Mouse (Mus musculus): Measurements from ENCODE around the gene Mgp. TPM values are rescaled to one million over a fixed set of nuclear protein-coding genes. Genes with fewer than 3 reads are reported as not detected.

Mgp gene
- polyA plus RNA-seq, 1 experiment from 2014 or later, result 9.2 TPM

- ATAC-seq (ENCODE audit: low FRiP score), result no peak
- DNase-seq (ENCODE audit: low spot score), result no peak
- no peaks in the 10 kb centered on the region for H3K27me3 ChIP-seq (ENCODE audit: control insufficient read depth, insufficient read depth, low read length)
- H3K9me3 ChIP-seq (ENCODE audit: control insufficient read depth, low read length), result no peaks in the 10 kb centered on the region
- WGBS, result 89% methylated on average over 8 of the region's 8 CpGs
- no peak overlapping the region for H3K4me2 ChIP-seq (replicated peaks)
- H3K4me1 ChIP-seq (replicated peaks; ENCODE audit: control insufficient read depth, insufficient read depth, low read length), result no peaks in the 10 kb centered on the region
- H3K36me3 ChIP-seq (replicated peaks; ENCODE audit: control insufficient read depth, insufficient read depth), result no peaks in the 10 kb centered on the region
- H3K9ac ChIP-seq, result no peak overlapping the region
- H3K4me3 ChIP-seq (replicated peaks; ENCODE audit: low read length), result no peak overlapping the region
- H3K27ac ChIP-seq, result no peak overlapping the region
Measured at GRCm38 (mm10) chr6:136848399-136848798, 27.2 kb downstream of the Mgp start.

- H3K27ac ChIP-seq, result no peak overlapping the region
- H3K9me3 ChIP-seq (ENCODE audit: control insufficient read depth, low read length), result no peaks in the 10 kb centered on the region
- no peak overlapping the region for H3K9ac ChIP-seq
- no peaks in the 10 kb centered on the region for H3K4me1 ChIP-seq (replicated peaks; ENCODE audit: control insufficient read depth, insufficient read depth, low read length)
- H3K36me3 ChIP-seq (replicated peaks; ENCODE audit: control insufficient read depth, insufficient read depth), result no peaks in the 10 kb centered on the region
- no peaks in the 10 kb centered on the region for H3K27me3 ChIP-seq (ENCODE audit: control insufficient read depth, insufficient read depth, low read length)
- no peak overlapping the region for H3K4me3 ChIP-seq (replicated peaks; ENCODE audit: low read length)
- no peak for DNase-seq (ENCODE audit: low spot score)
- ATAC-seq (ENCODE audit: low FRiP score), result no peak
- no peak overlapping the region for H3K4me2 ChIP-seq (replicated peaks)
- 28% methylated on average over 2 of the region's 2 CpGs for WGBS
Measured at GRCm38 (mm10) chr6:136847790-136848189, 27.8 kb downstream of the Mgp start.

- no peaks in the 10 kb centered on the region for H3K9me3 ChIP-seq (ENCODE audit: control insufficient read depth, low read length)
- H3K36me3 ChIP-seq (replicated peaks; ENCODE audit: control insufficient read depth, insufficient read depth), result no peaks in the 10 kb centered on the region
- H3K27me3 ChIP-seq (ENCODE audit: control insufficient read depth, insufficient read depth, low read length), result no peaks in the 10 kb centered on the region
- DNase-seq (ENCODE audit: low spot score) (no peak), ATAC-seq (ENCODE audit: low FRiP score) (no peak)
- WGBS, result 97% methylated on average over 3 of the region's 3 CpGs
- no peak overlapping the region for H3K4me3 ChIP-seq (replicated peaks; ENCODE audit: low read length)
- no peaks in the 10 kb centered on the region for H3K4me1 ChIP-seq (replicated peaks; ENCODE audit: control insufficient read depth, insufficient read depth, low read length)
- H3K4me2 ChIP-seq (replicated peaks), result no peak overlapping the region
- H3K27ac ChIP-seq, result no peak overlapping the region
- no peak overlapping the region for H3K9ac ChIP-seq
Measured at GRCm38 (mm10) chr6:136847267-136847666, 28.4 kb downstream of the Mgp start.

- DNase-seq (ENCODE audit: low spot score) (no peak), ATAC-seq (ENCODE audit: low FRiP score) (no peak)
- Histone ChIP-seq H3K4me3 (replicated peaks; ENCODE audit: low read length) (no peak overlapping the region), H3K9ac (no peak overlapping the region), H3K4me1 (replicated peaks; ENCODE audit: control insufficient read depth, insufficient read depth, low read length) (no peaks in the 10 kb centered on the region), H3K27ac (no peak overlapping the region), H3K4me2 (replicated peaks) (no peak overlapping the region), H3K27me3 (ENCODE audit: control insufficient read depth, insufficient read depth, low read length) (no peaks in the 10 kb centered on the region), H3K9me3 (ENCODE audit: control insufficient read depth, low read length) (no peaks in the 10 kb centered on the region), H3K36me3 (replicated peaks; ENCODE audit: control insufficient read depth, insufficient read depth) (no peaks in the 10 kb centered on the region)
- WGBS, result 75% methylated on average over 5 of the region's 5 CpGs
Measured at GRCm38 (mm10) chr6:136845706-136846480, 29.7 kb downstream of the Mgp start.

- no peaks in the 10 kb centered on the region for H3K4me1 ChIP-seq (replicated peaks; ENCODE audit: control insufficient read depth, insufficient read depth, low read length)
- H3K4me2 ChIP-seq (replicated peaks), result no peak overlapping the region
- H3K9me3 ChIP-seq (ENCODE audit: control insufficient read depth, low read length), result no peaks in the 10 kb centered on the region
- H3K36me3 ChIP-seq (replicated peaks; ENCODE audit: control insufficient read depth, insufficient read depth), result no peaks in the 10 kb centered on the region
- WGBS, result 54% methylated on average over 2 of the region's 2 CpGs
- no peak for ATAC-seq (ENCODE audit: low FRiP score)
- DNase-seq (ENCODE audit: low spot score), result no peak
- H3K9ac ChIP-seq, result no peak overlapping the region
- no peaks in the 10 kb centered on the region for H3K27me3 ChIP-seq (ENCODE audit: control insufficient read depth, insufficient read depth, low read length)
- H3K4me3 ChIP-seq (replicated peaks; ENCODE audit: low read length), result no peak overlapping the region
- H3K27ac ChIP-seq, result no peak overlapping the region
Measured at GRCm38 (mm10) chr6:136844903-136845302, 30.7 kb downstream of the Mgp start.

- 88% methylated on average over 3 of the region's 3 CpGs for WGBS
- H3K27ac ChIP-seq, result no peak overlapping the region
Measured at GRCm38 (mm10) chr6:136837323-136837722, 38.3 kb downstream of the Mgp start.

GRCm38 (mm10) chr6:136835352-136835751 is 40.3 kb downstream of the Mgp start, which contains the start of gene Smco3:
Gene Smco3 (minus strand): TSS chr6:136835452.
- peaks cover 7% of the 10 kb centered on the region; the same call in 1 of the 2 replicates for H3K27me3 ChIP-seq (ENCODE audit: control insufficient read depth, insufficient read depth, low read length)
- H3K4me2 ChIP-seq (replicated peaks), result no peak within 1 kb of the TSS
- no peak within 1 kb of the TSS for H3K27ac ChIP-seq
- H3K4me3 ChIP-seq (replicated peaks; ENCODE audit: low read length), result no peak within 1 kb of the TSS
- 53% methylated on average over 4 of the region's 4 CpGs for WGBS
- H3K36me3 ChIP-seq (replicated peaks; ENCODE audit: control insufficient read depth, insufficient read depth), result no peaks in the 10 kb centered on the region
- ATAC-seq (ENCODE audit: low FRiP score), result no peak
- no peaks in the 10 kb centered on the region for H3K9me3 ChIP-seq (ENCODE audit: control insufficient read depth, low read length)
- no peak within 1 kb of the TSS for H3K9ac ChIP-seq
- no peak for DNase-seq (ENCODE audit: low spot score)
- no peaks in the 10 kb centered on the region for H3K4me1 ChIP-seq (replicated peaks; ENCODE audit: control insufficient read depth, insufficient read depth, low read length)

More at GRCm38 (mm10) chr6:136837323-136837722, 38.3 kb downstream of the Mgp start:
- Histone ChIP-seq H3K4me3 (replicated peaks; ENCODE audit: low read length) (no peak overlapping the region), H3K4me1 (replicated peaks; ENCODE audit: control insufficient read depth, insufficient read depth, low read length) (no peaks in the 10 kb centered on the region), H3K36me3 (replicated peaks; ENCODE audit: control insufficient read depth, insufficient read depth) (no peaks in the 10 kb centered on the region), H3K9me3 (ENCODE audit: control insufficient read depth, low read length) (no peaks in the 10 kb centered on the region), H3K4me2 (replicated peaks) (no peak overlapping the region), H3K9ac (no peak overlapping the region), H3K27me3 (ENCODE audit: control insufficient read depth, insufficient read depth, low read length) (no peaks in the 10 kb centered on the region)
- ATAC-seq (ENCODE audit: low FRiP score), result no peak
- no peak for DNase-seq (ENCODE audit: low spot score)

- no peak overlapping the region for H3K9ac ChIP-seq
- DNase-seq (ENCODE audit: low spot score) (no peak), ATAC-seq (ENCODE audit: low FRiP score) (no peak)
- WGBS, result 76% methylated on average over 5 of the region's 5 CpGs
- no peak overlapping the region for H3K27ac ChIP-seq
- H3K27me3 ChIP-seq (ENCODE audit: control insufficient read depth, insufficient read depth, low read length), result peaks cover 9% of the 10 kb centered on the region; the same call in 1 of the 2 replicates
- no peaks in the 10 kb centered on the region for H3K36me3 ChIP-seq (replicated peaks; ENCODE audit: control insufficient read depth, insufficient read depth)
- H3K4me1 ChIP-seq (replicated peaks; ENCODE audit: control insufficient read depth, insufficient read depth, low read length), result peaks cover 6% of the 10 kb centered on the region
- H3K4me3 ChIP-seq (replicated peaks; ENCODE audit: low read length), result no peak overlapping the region
- no peak overlapping the region for H3K4me2 ChIP-seq (replicated peaks)
- H3K9me3 ChIP-seq (ENCODE audit: control insufficient read depth, low read length), result no peaks in the 10 kb centered on the region
Measured at GRCm38 (mm10) chr6:136831712-136832111, 43.9 kb downstream of the Mgp start.

- DNase-seq (ENCODE audit: low spot score) (no peak), ATAC-seq (ENCODE audit: low FRiP score) (no peak)
- peaks cover 21% of the 10 kb centered on the region for H3K36me3 ChIP-seq (replicated peaks; ENCODE audit: control insufficient read depth, insufficient read depth)
- peak overlapping the region; percentile 91 for H3K27ac ChIP-seq
- H3K4me3 ChIP-seq (replicated peaks; ENCODE audit: low read length), result peak overlapping the region; percentile 99
- 39% methylated on average over 4 of the region's 4 CpGs for WGBS
- H3K4me1 ChIP-seq (replicated peaks; ENCODE audit: control insufficient read depth, insufficient read depth, low read length), result peaks cover 9% of the 10 kb centered on the region
- H3K4me2 ChIP-seq (replicated peaks), result peak overlapping the region; percentile 64
- no peaks in the 10 kb centered on the region for H3K9me3 ChIP-seq (ENCODE audit: control insufficient read depth, low read length)
- H3K27me3 ChIP-seq (ENCODE audit: control insufficient read depth, insufficient read depth, low read length), result peaks cover 9% of the 10 kb centered on the region; the same call in 1 of the 2 replicates
- H3K9ac ChIP-seq, result peak overlapping the region; percentile 63
Measured at GRCm38 (mm10) chr6:136828681-136829080, 46.9 kb downstream of the Mgp start.
